Mouse (Mus musculus) ES-Bruce4 (cell line): Measurements from ENCODE around the gene Rad9a.

Experiments
- CTCF ChIP-seq: IDR thresholded peaks from one replicate; pipeline ENCODE4 v1.8.1; 2011; ENCODE audit warnings: low read depth, low read length
- EP300 ChIP-seq: IDR thresholded peaks from 2 replicates; pipeline ENCODE4 v1.6.1; 2011; ENCODE audit warnings: low read depth, low read length; ENCODE audit not compliant: insufficient read depth
- POLR2A ChIP-seq: IDR thresholded peaks from one replicate; pipeline ENCODE4 v1.8.1; 2011; ENCODE audit warnings: low read length; ENCODE audit not compliant: insufficient read depth

GRCm38 (mm10) chr19:4154437-4155222, 46.8 kb downstream of the Rad9a start:
- TF ChIP-seq POLR2A (no peak), CTCF (no peak), EP300 (no peak)
